Mouse (Mus musculus) ES-E14 (cell line): ENCODE measurements around the gene Adam10. TPM values are rescaled to one million over a fixed set of nuclear protein-coding genes. Genes with fewer than 3 reads are reported as not detected.

Experiments
- DNase-seq: peaks from one replicate; pipeline ENCODE4 v3.0.0-alpha.2; 2013; ENCODE audit warnings: low read depth, low spot score
- H3K27ac ChIP-seq: 2 replicates; pipeline ENCODE4 v1.5.1; 2012; ENCODE audit warnings: low read depth, mild to moderate bottlenecking, low read length, moderate library complexity, mixed read lengths; ENCODE audit not compliant: poor library complexity, insufficient read depth, severe bottlenecking
- H3K36me3 ChIP-seq: 2 replicates; pipeline ENCODE4 v1.6.1; 2012; ENCODE audit warnings: mild to moderate bottlenecking, low read length, moderate library complexity, mixed read lengths; ENCODE audit not compliant: control insufficient read depth, poor library complexity, insufficient read depth, severe bottlenecking
- H3K4me1 ChIP-seq, 2 experiments: fragments of 150-350 bp in 1 of 2; sonication (generic) in 1 of 2; 2 replicates each; pipeline ENCODE4 v1.6.1; 2012; ENCODE audit warnings: low read length in 2 of 2, mild to moderate bottlenecking in 1 of 2, mixed read lengths in 1 of 2; ENCODE audit not compliant: control insufficient read depth in 2 of 2, insufficient read depth in 2 of 2, poor library complexity in 1 of 2
- H3K4me3 ChIP-seq, 2 experiments: fragments of 150-350 bp in 1 of 2; sonication (generic) in 1 of 2; 2 replicates each; pipeline ENCODE4 v1.5.1; 2012; ENCODE audit warnings: low read length in 2 of 2, low read depth in 1 of 2, mild to moderate bottlenecking in 1 of 2, mixed read lengths in 1 of 2; ENCODE audit not compliant: insufficient read depth in 1 of 2, poor library complexity in 1 of 2, severe bottlenecking in 1 of 2
- H3K9ac ChIP-seq: 2 replicates; pipeline ENCODE4 v1.6.1; 2012; ENCODE audit warnings: low read depth, mild to moderate bottlenecking, low read length, mixed read lengths; ENCODE audit not compliant: poor library complexity, insufficient read depth, severe bottlenecking
- H3K9me3 ChIP-seq: fragments of 150-350 bp; sonication (generic); 2 replicates; pipeline ENCODE4 v1.6.1; 2012; ENCODE audit warnings: low read depth, mild to moderate bottlenecking, low read length; ENCODE audit not compliant: control insufficient read depth, insufficient read depth
- CHD2 ChIP-seq: IDR thresholded peaks from 2 replicates; pipeline ENCODE4 v1.6.1; 2014; ENCODE audit warnings: mild to moderate bottlenecking, low read depth, low read length, inconsistent platforms
- HCFC1 ChIP-seq: IDR thresholded peaks from 2 replicates; pipeline ENCODE4 v1.6.1; 2012; ENCODE audit warnings: low read length, inconsistent platforms, borderline replicate concordance; ENCODE audit not compliant: insufficient read depth
- MAFK ChIP-seq: IDR thresholded peaks from 2 replicates; pipeline ENCODE4 v1.6.1; 2014; ENCODE audit warnings: mild to moderate bottlenecking, low read depth, low read length, inconsistent platforms; ENCODE audit not compliant: insufficient read depth
- ZC3H11A ChIP-seq: IDR thresholded peaks from 2 replicates; pipeline ENCODE4 v1.6.1; 2012; ENCODE audit warnings: low read depth, mild to moderate bottlenecking, inconsistent platforms, low read length, borderline replicate concordance
- ZNF384 ChIP-seq: IDR thresholded peaks from 2 replicates; pipeline ENCODE4 v1.6.1; 2012; ENCODE audit warnings: low read depth, low read length, inconsistent platforms
- in situ Hi-C, 2 experiments: fragments of 600-800 bp; cut with MboI; formaldehyde crosslinking; loops; one replicate each; pipeline ENCODE4 v1.15.1; 2025; ENCODE audit warnings: low sequenced_read_pairs in 2 of 2, inconsistent platforms in 1 of 2; ENCODE audit not compliant: unreplicated experiment in 2 of 2
- total RNA-seq: library from RNA; depleted of rRNA; stranded (reverse); fragments of 300-350 nt; gene quantifications from 2 replicates; pipeline ENCODE4 v1.2.3, GENCODE M21; 2012

Adam10 gene
- total RNA-seq, 1 experiment = 18.1 TPM

DNA sequence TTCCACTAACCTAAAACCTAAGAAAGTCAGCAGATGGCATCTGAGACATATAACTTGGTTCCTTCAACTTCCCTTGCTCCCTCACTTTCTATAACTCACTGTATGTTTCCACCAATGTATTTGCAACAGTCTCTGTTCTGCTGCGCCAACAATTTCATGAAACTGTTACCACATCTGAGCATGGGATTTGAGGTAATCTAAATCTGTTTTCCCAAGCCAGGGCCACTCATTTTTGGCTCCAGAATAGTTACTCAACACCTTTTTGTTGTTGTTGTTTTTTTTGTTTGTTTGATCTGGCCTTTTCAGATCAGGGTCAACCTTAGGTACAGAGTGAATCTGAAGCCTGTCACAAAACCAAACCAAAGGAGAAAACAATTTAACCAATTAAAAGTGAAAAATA lies 27.8 kb upstream of the Adam10 start:
- TF ChIP-seq ZNF384 = no peak
- no peak for TF ChIP-seq ZC3H11A
- TF ChIP-seq CHD2 = no peak
- TF ChIP-seq HCFC1 = no peak
- TF ChIP-seq MAFK = no peak
- Histone ChIP-seq H3K9me3 (no peaks in the 10 kb centered on the region), H3K27ac (no peak overlapping the region), H3K4me3 (no peak overlapping the region), H3K36me3 (no peaks in the 10 kb centered on the region), H3K9ac (no peak overlapping the region), H3K4me1 (0 out of 4 replicates have a peak, but pooled peaks cover 0 to 2% of the 10 kb centered on the region in 2 experiments)
- no peak for DNase-seq
- in situ Hi-C loops = loop anchor here in 1 of 2 experiments (25.0 kb wide), 1 partner anchor 436 kb away; no protein-coding TSS in a partner anchor

DNA sequence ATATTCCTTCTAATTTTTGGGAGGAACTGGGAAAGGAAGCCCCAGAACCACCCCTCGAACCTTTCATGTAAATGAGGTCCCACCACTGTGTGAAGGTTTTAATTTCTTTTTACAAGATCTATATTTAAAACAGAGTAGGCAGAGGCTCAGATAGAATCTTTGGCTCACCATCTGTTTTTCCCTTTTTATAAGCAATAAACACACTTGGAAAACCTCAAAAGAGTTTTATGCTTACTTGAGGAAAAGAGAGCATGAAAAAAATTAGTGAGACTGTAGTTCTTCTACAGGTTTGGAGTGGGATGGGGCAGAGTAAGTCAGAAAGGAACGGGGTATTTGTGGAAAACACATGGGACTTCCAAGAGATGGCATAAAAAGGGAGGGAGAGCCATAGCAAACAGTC lies 26.6 kb upstream of the Adam10 start:
- H3K9me3 ChIP-seq = no peaks in the 10 kb centered on the region
- TF ChIP-seq MAFK (no peak), CHD2 (no peak), ZC3H11A (no peak), HCFC1 (no peak), ZNF384 (no peak)
- in situ Hi-C loops = loop anchor here in 1 of 2 experiments (25.0 kb wide), 1 partner anchor 435 kb away; no protein-coding TSS in a partner anchor
- no peak overlapping the region for H3K27ac ChIP-seq
- no peak for DNase-seq
- no peak overlapping the region for H3K9ac ChIP-seq
- H3K4me3 ChIP-seq = no peak overlapping the region
- H3K36me3 ChIP-seq = no peaks in the 10 kb centered on the region
- 0 out of 4 replicates have a peak, but pooled peaks cover 0 to 2% of the 10 kb centered on the region in 2 experiments for H3K4me1 ChIP-seq

DNA sequence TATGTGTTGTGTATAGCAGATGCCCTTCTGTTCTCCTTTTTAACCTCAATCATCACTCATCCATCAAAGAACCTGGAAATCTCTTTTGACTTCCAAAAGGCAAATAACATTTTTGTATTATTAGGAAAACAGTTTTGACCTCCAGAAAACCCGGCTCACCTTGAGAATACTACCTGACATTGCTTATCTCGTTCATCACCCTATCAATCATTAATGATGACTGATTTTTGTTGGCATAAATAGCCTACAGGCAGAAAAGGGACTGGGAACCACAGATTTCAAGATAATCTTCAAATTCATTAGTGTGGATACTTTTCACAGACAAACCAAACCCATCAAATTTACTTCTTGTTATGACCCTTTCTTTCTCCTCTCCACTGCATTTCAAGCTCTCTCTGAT lies 24.9 kb upstream of the Adam10 start:
- 0 out of 4 replicates have a peak, but pooled peaks cover 0 to 2% of the 10 kb centered on the region in 2 experiments for H3K4me1 ChIP-seq
- no peak for DNase-seq
- H3K36me3 ChIP-seq = no peaks in the 10 kb centered on the region
- H3K27ac ChIP-seq = no peak overlapping the region
- H3K9me3 ChIP-seq = no peaks in the 10 kb centered on the region
- H3K9ac ChIP-seq = no peak overlapping the region
- TF ChIP-seq ZC3H11A = no peak
- TF ChIP-seq MAFK = no peak
- TF ChIP-seq CHD2 = no peak
- TF ChIP-seq HCFC1 = no peak
- no peak for TF ChIP-seq ZNF384
- in situ Hi-C loops = loop anchor here in 1 of 2 experiments (25.0 kb wide), 1 partner anchor 433 kb away; no protein-coding TSS in a partner anchor
- H3K4me3 ChIP-seq = no peak overlapping the region

DNA sequence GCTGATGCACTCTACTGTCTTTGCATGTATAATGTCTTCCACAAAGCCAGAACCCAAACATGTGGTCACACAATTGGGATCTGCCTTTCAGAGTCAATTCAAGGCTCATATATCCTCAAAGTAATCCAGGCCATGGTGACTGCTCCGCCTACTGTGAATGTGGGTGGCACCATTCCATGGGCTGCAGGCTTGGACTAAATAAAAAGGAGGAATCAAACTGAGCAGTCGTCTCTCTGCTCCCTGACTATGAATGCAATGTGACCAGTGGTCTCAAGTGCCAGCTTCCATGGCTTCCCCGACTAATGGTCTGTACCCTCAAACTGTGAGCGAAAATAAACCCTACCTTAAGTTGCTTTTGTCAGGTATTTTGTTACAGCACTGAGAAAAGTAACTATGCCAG lies 24.3 kb upstream of the Adam10 start:
- in situ Hi-C loops = loop anchor here in 1 of 2 experiments (25.0 kb wide), 1 partner anchor 433 kb away; no protein-coding TSS in a partner anchor
- Histone ChIP-seq H3K4me3 (no peak overlapping the region), H3K36me3 (no peaks in the 10 kb centered on the region), H3K4me1 (0 out of 4 replicates have a peak, but pooled peaks cover 0 to 2% of the 10 kb centered on the region in 2 experiments), H3K9me3 (no peaks in the 10 kb centered on the region), H3K9ac (no peak overlapping the region), H3K27ac (no peak overlapping the region)
- TF ChIP-seq CHD2 (no peak), HCFC1 (no peak), ZC3H11A (no peak), ZNF384 (no peak), MAFK (no peak)
- no peak for DNase-seq
